Mouse (Mus musculus) testis, adult 2 months (tissue): ENCODE data around the gene B230307C23Rik.

Experiments
- CTCF ChIP-seq: fragments of 200-500 bp; IDR thresholded peaks from 2 replicates; pipeline ENCODE4 v1.5.1; 2012; ENCODE audit warnings: low read depth, mild to moderate bottlenecking, inconsistent platforms, low read length, moderate library complexity; ENCODE audit not compliant: control insufficient read depth, insufficient read depth, insufficient replicate concordance
- POLR2A ChIP-seq: fragments of 200-500 bp; IDR thresholded peaks from 2 replicates; pipeline ENCODE4 v1.6.1; 2012; ENCODE audit warnings: low read depth, mild to moderate bottlenecking, inconsistent platforms, low read length, moderate library complexity; ENCODE audit not compliant: control insufficient read depth

DNA sequence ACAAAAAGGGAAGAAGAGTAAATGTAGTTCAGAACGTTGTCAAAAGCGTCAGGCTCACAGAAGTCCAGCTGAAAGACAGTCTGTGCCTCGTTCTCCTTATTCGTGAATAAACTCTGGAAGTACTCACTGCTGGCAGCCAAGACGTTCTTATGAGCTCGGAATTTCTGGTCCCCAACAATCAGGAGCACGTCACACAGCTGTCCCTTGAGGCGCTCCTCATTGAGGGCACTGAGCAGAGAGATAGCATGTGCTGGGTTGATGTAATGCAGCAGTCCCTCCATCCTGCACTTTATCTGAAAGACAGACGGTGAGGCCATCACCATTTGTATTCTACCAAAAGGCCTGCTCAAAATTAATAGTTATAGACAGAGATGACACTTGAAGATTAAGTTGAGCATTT is 44.3 kb upstream of the B230307C23Rik start:
- TF ChIP-seq CTCF (no peak), POLR2A (no peak)
